Mouse (Mus musculus): ENCODE data around the gene Adam15.

- TF ChIP-seq POLR2A (IDR thresholded peaks at IDR 0.05; ENCODE audit: insufficient read length, low read depth) (no peak), E2F4 (IDR thresholded peaks at IDR 0.05; ENCODE audit: insufficient read depth) (no peak), TCF12 (IDR thresholded peaks at IDR 0.05; ENCODE audit: insufficient read depth, poor library complexity, severe bottlenecking) (no peak), MYOD1 (IDR thresholded peaks at IDR 0.05; ENCODE audit: control insufficient read depth in 1 of 3, insufficient read length in 2 of 3, low read depth in 2 of 3) (no peak), MYOG (IDR thresholded peaks at IDR 0.05; ENCODE audit: control insufficient read depth in 1 of 3, insufficient read depth in 1 of 3, insufficient read length in 2 of 3, low read depth in 2 of 3) (no peak), MAX (IDR thresholded peaks at IDR 0.05; ENCODE audit: low read depth) (no peak), CEBPB (IDR thresholded peaks at IDR 0.05; ENCODE audit: insufficient read depth, poor library complexity, severe bottlenecking) (no peak), USF1 (IDR thresholded peaks at IDR 0.05; ENCODE audit: low read depth) (no peak)
Measured at GRCm38 (mm10) chr3:89384331-89385076, 34.7 kb upstream of the Adam15 start.
